Mouse (Mus musculus) thymus, adult 2 months (tissue): Measurements from ENCODE around the gene Kalrn.

ENCODE experiments used
- CTCF ChIP-seq: fragments of 200-500 bp; IDR thresholded peaks from 2 replicates; pipeline ENCODE4 v1.5.1; 2012; ENCODE audit warnings: mild to moderate bottlenecking, control low read depth, low read length, moderate library complexity, borderline replicate concordance; ENCODE audit not compliant: control insufficient read depth, poor library complexity, insufficient read depth; ENCODE audit errors: extremely low read depth
- POLR2A ChIP-seq: fragments of 200-500 bp; IDR thresholded peaks from 2 replicates; pipeline ENCODE4 v1.6.1; 2012; ENCODE audit warnings: mild to moderate bottlenecking, low read length, control low read depth, moderate library complexity; ENCODE audit not compliant: control insufficient read depth, poor library complexity, insufficient read depth; ENCODE audit errors: extremely low read depth

DNA sequence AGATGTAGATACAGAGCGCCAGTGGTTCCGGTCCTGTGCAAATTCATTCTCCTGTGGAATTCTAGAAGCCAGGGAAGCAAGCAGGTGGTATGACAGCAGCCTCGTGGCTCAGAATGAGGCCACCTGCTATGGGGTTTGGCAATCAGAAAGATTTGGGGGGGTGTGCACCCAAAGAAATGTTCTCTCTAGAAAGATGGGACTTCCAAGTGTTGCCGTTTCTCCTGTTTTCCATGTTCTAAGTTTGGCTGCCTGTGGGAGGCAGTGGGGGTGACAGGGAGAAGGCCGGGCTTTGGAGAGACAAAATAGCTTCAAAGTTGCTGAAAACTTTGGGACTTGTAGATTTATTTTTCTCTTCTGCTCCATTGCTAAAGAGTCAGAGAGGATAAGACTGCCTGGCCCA is 301.9 kb downstream of the Kalrn start:
- no peak for TF ChIP-seq CTCF
- TF ChIP-seq POLR2A, result no peak
